Mouse (Mus musculus) midbrain, embryonic 13.5 days (tissue): ENCODE results near the gene Kif13a. TPM values are rescaled to one million over a fixed set of nuclear protein-coding genes. Genes with fewer than 3 reads are reported as not detected.

Experiments used
- ATAC-seq: fragments of 200-750 bp; cut with Nextera tagmentation; 2 replicates; pipeline ENCODE4 v1.8.0; 2017; ENCODE audit warnings: mild to moderate bottlenecking, moderate TSS enrichment, moderate library complexity
- H3K27ac ChIP-seq: fragments of 300-500 bp; sonication (generic); 2 replicates; pipeline ENCODE4 v1.5.1; 2015; ENCODE audit warnings: inconsistent platforms, mild to moderate bottlenecking, moderate library complexity
- H3K27me3 ChIP-seq: fragments of 300-500 bp; sonication (generic); 2 replicates; pipeline ENCODE4 v1.6.1; 2015; ENCODE audit warnings: mild to moderate bottlenecking, inconsistent platforms
- H3K36me3 ChIP-seq: fragments of 300-500 bp; sonication (generic); 2 replicates; pipeline ENCODE4 v1.6.1; 2015; ENCODE audit warnings: mild to moderate bottlenecking, inconsistent platforms
- H3K4me1 ChIP-seq: fragments of 300-500 bp; sonication (generic); replicated peaks from 2 replicates; pipeline ENCODE4 v1.6.1; 2015; ENCODE audit warnings: inconsistent platforms
- H3K4me2 ChIP-seq: fragments of 300-500 bp; sonication (generic); replicated peaks from 2 replicates; pipeline ENCODE4 v1.6.1; 2015; ENCODE audit warnings: moderate library complexity, mild to moderate bottlenecking, inconsistent platforms
- H3K4me3 ChIP-seq: fragments of 300-500 bp; sonication (generic); replicated peaks from 2 replicates; pipeline ENCODE4 v1.5.1; 2015; ENCODE audit warnings: mild to moderate bottlenecking, inconsistent platforms
- H3K9ac ChIP-seq: fragments of 300-500 bp; sonication (generic); replicated peaks from 2 replicates; pipeline ENCODE4 v1.6.1; 2015; ENCODE audit warnings: mild to moderate bottlenecking, inconsistent platforms
- H3K9me3 ChIP-seq: fragments of 300-500 bp; sonication (generic); 2 replicates; pipeline ENCODE4 v1.6.1; 2016; ENCODE audit warnings: mild to moderate bottlenecking, inconsistent platforms
- WGBS: fragments of 180-500 bp; shearing (Covaris S2); methylation state at CpG from one replicate; pipeline ENCODE4 v1.1.7; 2015; 5-methylcytosine and 5-hydroxymethylcytosine counted together
- polyA plus RNA-seq: library from polyadenylated mRNA; unstranded; fragments of >200 nt; fragmentation: Nextera tagmentation; extraction: Ambion mirVana; gene quantifications from 2 replicates; pipeline ENCODE4 v1.2.1, GENCODE M21; 2015

Kif13a gene
- polyA plus RNA-seq, 1 experiment from 2014 or later = 9.6 TPM

DNA sequence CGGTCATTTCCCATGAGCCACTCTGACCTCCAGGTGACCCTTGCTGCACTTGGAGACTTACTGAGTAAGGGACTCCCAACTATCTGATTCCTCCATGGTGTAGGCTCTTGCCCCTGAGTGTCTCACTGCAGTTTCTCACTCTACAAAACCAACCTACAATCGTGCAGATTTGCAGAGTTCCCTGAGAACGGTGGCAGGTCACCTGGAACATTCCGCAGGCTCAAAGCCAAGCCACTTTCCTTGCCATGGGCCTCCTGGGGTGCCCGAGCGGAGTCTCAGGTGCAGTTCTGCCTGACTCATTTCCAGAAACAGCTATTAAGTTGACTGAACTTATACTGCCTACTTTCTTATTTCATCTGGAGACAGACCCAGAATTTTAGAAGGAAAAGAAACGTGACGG is 141.2 kb downstream of the Kif13a start:
- H3K4me1 ChIP-seq = no peaks in the 10 kb centered on the region
- H3K27ac ChIP-seq = no peak overlapping the region
- H3K9me3 ChIP-seq = no peaks in the 10 kb centered on the region
- WGBS = 92% methylated on average over 8 of the region's 8 CpGs
- no peak for ATAC-seq
- H3K27me3 ChIP-seq = no peaks in the 10 kb centered on the region
- no peak overlapping the region for H3K4me3 ChIP-seq
- no peak overlapping the region for H3K9ac ChIP-seq
- H3K4me2 ChIP-seq = no peak overlapping the region
- peaks cover 61% of the 10 kb centered on the region for H3K36me3 ChIP-seq

DNA sequence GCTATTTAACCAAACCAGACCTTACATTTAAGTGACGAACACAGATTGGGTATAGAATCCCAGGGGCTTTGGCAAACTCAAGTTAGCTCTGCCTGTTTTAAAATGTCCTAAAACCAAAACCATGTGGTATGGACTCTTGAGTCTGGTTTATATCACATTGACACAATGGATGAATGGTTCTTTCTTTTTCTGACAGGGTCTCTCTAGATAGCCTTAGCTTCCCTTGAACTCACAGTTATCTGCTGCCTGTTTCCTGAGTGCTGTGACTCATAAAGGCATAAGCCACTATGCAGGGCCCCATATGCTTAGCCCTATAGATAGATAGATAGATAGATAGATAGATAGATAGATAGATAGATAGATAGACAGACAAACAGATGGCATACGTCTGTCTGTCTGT is 142.8 kb downstream of the Kif13a start:
- ATAC-seq = no peak
- Histone ChIP-seq H3K9ac (no peak overlapping the region), H3K27ac (no peak overlapping the region), H3K36me3 (peaks cover 55% of the 10 kb centered on the region), H3K4me3 (no peak overlapping the region), H3K4me2 (no peak overlapping the region), H3K4me1 (no peaks in the 10 kb centered on the region), H3K9me3 (no peaks in the 10 kb centered on the region), H3K27me3 (no peaks in the 10 kb centered on the region)
- WGBS = 90% methylated on average over 2 of the region's 2 CpGs

DNA sequence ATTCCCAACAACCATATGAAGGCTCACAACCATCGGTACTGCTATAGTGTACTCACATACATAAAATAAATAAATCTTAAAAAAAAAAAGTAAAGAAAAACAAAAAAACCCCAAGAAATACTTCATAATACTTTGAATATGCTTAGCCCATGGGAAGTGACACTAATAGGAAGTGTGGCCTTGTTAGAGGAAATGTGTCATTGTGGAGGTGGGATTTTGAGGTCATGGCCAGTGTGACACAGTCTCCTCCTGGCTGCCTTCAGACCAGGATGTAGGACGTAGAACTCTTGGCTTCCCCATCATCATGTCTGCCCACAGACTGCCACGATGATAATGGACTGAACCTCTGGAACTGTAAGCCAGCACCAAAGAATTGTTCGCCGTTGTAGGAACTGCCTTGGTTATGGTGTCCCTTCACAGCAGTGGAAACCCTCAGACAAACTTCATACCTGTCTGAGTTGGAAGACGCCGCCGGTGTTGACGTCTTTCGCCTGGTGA is 143.6 kb downstream of the Kif13a start:
- Histone ChIP-seq H3K27ac (no peak overlapping the region), H3K4me3 (no peak overlapping the region), H3K9me3 (no peaks in the 10 kb centered on the region), H3K27me3 (no peaks in the 10 kb centered on the region), H3K9ac (no peak overlapping the region), H3K36me3 (peaks cover 54% of the 10 kb centered on the region), H3K4me1 (no peaks in the 10 kb centered on the region), H3K4me2 (no peak overlapping the region)
- WGBS = 96% methylated on average over 10 of the region's 10 CpGs
- ATAC-seq = no peak

DNA sequence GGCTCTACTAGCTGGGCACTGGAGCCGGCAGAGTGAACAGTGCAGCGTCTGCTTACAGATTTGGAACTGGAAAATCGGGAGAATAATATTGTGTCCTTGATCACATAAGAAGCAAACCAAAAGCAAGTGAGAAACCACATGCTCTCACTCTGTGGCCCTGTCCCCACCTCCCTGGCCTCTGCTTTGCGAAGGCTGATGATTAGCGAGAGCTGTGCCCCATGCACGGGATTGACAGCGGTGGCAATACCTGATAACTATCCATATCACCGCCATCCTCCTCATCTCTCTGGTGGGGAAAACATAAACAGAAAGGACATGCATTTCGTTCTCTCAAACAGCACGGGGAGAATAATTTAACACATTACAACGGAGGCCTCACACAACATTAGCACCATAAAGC is 149.3 kb downstream of the Kif13a start:
- Histone ChIP-seq H3K4me3 (no peak overlapping the region), H3K9me3 (no peaks in the 10 kb centered on the region), H3K4me2 (no peak overlapping the region), H3K27me3 (no peaks in the 10 kb centered on the region), H3K27ac (no peak overlapping the region), H3K4me1 (no peaks in the 10 kb centered on the region; the same call in 1 of the 2 replicates), H3K9ac (no peak overlapping the region), H3K36me3 (peaks cover 48% of the 10 kb centered on the region)
- 92% methylated on average over 11 of the region's 11 CpGs for WGBS
- ATAC-seq = no peak

DNA sequence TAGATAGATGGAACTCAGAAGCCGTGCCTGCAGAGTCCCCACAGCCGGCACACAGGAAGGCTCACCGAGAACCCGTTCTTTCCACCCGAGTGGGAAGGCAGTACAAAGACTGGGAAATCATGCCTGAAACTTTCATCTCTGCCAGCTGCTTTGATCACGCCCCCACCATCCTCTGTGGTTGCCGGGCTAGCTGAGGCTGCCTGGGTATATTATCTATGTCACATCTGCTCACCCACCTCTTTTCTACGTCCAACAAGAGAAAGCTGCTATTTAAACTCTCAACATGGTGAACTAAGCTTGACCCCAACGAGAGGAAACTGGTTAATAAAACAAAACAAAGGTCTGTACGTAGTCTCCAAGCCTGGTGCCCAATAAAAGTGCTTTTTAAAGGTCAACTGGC is 149.8 kb downstream of the Kif13a start:
- H3K27ac ChIP-seq = no peak overlapping the region
- WGBS = 65% methylated on average over 10 of the region's 10 CpGs
- no peak for ATAC-seq

DNA sequence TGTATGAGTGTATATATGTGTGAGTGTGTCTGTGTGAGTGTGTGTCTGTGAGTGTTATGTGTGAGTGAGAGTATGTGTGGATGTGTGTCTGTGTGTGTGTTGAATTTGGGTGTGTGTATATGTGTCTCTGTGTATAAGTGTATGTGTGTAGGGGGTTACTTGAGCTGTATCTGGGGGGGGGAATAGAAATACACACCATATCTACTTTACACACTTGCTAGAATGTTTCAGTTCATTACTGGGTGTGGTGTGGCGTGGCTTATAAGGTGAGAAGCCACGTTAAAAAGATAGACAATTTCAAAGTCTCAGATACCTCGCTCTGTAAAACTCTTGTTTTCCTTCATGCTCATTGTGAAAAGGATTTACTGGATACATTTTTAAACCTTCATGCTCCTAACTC is 152.2 kb downstream of the Kif13a start:
- no peak overlapping the region for H3K4me2 ChIP-seq
- no peak for ATAC-seq
- H3K27ac ChIP-seq = no peak overlapping the region
- H3K4me1 ChIP-seq = no peaks in the 10 kb centered on the region; the same call in 1 of the 2 replicates
- WGBS = 96% methylated on average over 3 of the region's 3 CpGs
- peaks cover 50% of the 10 kb centered on the region for H3K36me3 ChIP-seq
- no peaks in the 10 kb centered on the region for H3K27me3 ChIP-seq
- H3K9me3 ChIP-seq = no peaks in the 10 kb centered on the region
- H3K4me3 ChIP-seq = no peak overlapping the region
- H3K9ac ChIP-seq = no peak overlapping the region

More for the DNA sequence above, 149.8 kb downstream of the Kif13a start:
- peaks cover 48% of the 10 kb centered on the region for H3K36me3 ChIP-seq
- H3K4me2 ChIP-seq = no peak overlapping the region
- H3K9ac ChIP-seq = no peak overlapping the region
- H3K9me3 ChIP-seq = no peaks in the 10 kb centered on the region
- no peaks in the 10 kb centered on the region for H3K27me3 ChIP-seq
- no peak overlapping the region for H3K4me3 ChIP-seq
- no peaks in the 10 kb centered on the region; the same call in 1 of the 2 replicates for H3K4me1 ChIP-seq

DNA sequence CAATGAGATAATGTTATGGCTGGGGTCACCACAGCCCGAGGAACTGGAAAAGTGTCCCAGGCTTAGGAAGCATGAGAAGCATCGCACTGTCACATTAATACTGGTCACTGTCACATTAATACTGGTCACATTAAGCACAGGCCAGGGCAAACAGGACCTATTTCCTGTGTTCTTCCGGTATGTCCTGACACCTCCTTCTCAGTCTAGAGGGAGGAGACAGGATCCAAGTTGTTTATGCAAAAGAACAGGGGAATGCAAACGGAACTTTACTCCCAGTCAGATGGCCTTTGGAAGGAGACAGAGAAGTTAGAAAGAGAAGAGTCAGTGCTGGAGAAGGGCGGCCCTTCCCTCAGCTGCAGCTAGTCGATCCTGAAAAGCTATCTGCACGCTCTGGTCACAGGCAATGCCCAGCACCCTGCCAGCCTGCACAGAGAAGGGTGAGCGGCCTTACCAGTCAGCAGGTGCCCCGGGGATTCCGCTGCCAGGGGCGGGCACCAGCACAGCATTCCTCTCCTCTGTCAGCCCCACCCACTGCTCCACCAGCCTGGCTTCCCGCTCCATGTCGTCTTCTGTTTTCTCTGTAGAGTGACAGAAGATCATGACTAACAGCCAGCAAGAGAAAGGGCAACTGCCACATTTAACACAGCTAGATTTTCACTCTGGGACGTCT is 152.9 kb downstream of the Kif13a start:
- H3K36me3 ChIP-seq = peaks cover 55% of the 10 kb centered on the region

DNA sequence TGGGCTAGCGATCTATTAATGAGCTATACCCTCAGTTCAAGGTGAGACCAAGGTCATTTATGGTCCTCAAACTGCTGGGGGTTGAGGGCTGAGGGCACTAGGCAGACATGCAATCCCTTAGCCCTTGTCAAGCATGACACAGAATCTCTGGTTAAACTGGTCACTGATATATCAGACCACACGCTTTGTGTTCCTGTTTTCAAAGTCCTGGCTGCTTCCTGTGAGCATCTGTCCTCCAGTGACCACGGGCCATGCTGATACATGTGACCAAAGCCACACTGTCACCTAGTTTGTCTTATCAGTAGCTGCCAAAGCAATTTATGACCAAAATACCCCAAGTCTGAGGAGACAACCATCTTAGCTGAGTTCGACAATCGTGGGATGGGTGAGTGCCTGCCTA is 154.7 kb downstream of the Kif13a start:
- H3K4me3 ChIP-seq = no peak overlapping the region
- no peak overlapping the region for H3K4me2 ChIP-seq
- H3K4me1 ChIP-seq = no peaks in the 10 kb centered on the region; the same call in 1 of the 2 replicates
- peaks cover 62% of the 10 kb centered on the region for H3K36me3 ChIP-seq
- H3K27me3 ChIP-seq = no peaks in the 10 kb centered on the region
- no peak overlapping the region for H3K27ac ChIP-seq
- 95% methylated on average over 5 of the region's 5 CpGs for WGBS
- ATAC-seq = no peak
- no peak overlapping the region for H3K9ac ChIP-seq
- H3K9me3 ChIP-seq = no peaks in the 10 kb centered on the region

More for the DNA sequence above, 152.9 kb downstream of the Kif13a start:
- Histone ChIP-seq H3K9me3 (no peaks in the 10 kb centered on the region), H3K9ac (no peak overlapping the region), H3K27ac (no peak overlapping the region), H3K4me1 (no peaks in the 10 kb centered on the region; the same call in 1 of the 2 replicates), H3K4me2 (no peak overlapping the region), H3K27me3 (no peaks in the 10 kb centered on the region), H3K4me3 (no peak overlapping the region)
- WGBS = 84% methylated on average over 14 of the region's 14 CpGs
- no peak for ATAC-seq

DNA sequence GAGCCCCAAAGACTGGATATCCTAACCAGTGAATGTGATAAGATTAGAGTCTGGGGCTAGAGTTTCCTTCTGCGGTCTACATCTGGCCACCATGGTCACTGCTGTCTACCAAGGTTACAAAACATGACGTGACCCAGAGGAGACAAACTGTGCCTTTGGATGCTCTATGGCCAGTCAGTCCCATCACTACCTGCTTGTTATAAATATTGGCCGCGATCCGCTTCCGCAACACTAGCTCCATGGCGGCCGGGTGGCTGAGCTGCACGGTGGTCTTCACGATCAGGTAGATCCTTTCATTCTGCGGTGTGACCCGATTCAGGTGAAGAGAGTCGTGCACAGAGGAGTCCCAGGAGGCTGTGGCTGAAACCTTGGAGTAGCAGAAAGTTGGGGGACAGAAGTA is 157.1 kb downstream of the Kif13a start:
- H3K4me1 ChIP-seq = no peaks in the 10 kb centered on the region
- no peak overlapping the region for H3K4me3 ChIP-seq
- no peak for ATAC-seq
- H3K27me3 ChIP-seq = no peaks in the 10 kb centered on the region
- H3K9ac ChIP-seq = no peak overlapping the region
- H3K4me2 ChIP-seq = no peak overlapping the region
- no peaks in the 10 kb centered on the region for H3K9me3 ChIP-seq
- 96% methylated on average over 13 of the region's 13 CpGs for WGBS
- H3K27ac ChIP-seq = no peak overlapping the region
- peaks cover 70% of the 10 kb centered on the region for H3K36me3 ChIP-seq

DNA sequence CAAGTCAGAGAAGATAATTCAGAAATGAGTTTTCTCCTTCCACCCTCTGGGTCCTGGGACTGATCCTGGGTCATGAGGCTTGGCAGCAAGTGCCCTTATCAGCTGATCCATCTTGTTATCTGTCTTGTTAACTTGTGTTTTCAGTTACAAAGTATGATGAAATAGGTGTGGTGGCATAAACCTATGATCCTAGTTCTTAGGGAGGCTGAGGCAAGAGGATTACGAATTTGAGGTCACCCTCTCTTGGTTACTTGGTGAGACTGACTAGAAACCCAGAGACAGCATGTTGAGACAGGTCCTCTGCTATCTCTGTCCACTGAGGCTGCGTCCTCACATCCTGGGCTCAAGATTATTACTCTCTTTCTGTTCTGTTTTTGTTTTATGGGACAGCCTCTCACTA is 164.3 kb downstream of the Kif13a start:
- 98% methylated on average over 2 of the region's 2 CpGs for WGBS
- H3K27me3 ChIP-seq = no peaks in the 10 kb centered on the region
- no peak overlapping the region for H3K4me2 ChIP-seq
- no peaks in the 10 kb centered on the region for H3K9me3 ChIP-seq
- ATAC-seq = no peak
- H3K4me3 ChIP-seq = no peak overlapping the region
- no peaks in the 10 kb centered on the region for H3K4me1 ChIP-seq
- H3K27ac ChIP-seq = no peak overlapping the region
- no peak overlapping the region for H3K9ac ChIP-seq
- peaks cover 59% of the 10 kb centered on the region for H3K36me3 ChIP-seq

DNA sequence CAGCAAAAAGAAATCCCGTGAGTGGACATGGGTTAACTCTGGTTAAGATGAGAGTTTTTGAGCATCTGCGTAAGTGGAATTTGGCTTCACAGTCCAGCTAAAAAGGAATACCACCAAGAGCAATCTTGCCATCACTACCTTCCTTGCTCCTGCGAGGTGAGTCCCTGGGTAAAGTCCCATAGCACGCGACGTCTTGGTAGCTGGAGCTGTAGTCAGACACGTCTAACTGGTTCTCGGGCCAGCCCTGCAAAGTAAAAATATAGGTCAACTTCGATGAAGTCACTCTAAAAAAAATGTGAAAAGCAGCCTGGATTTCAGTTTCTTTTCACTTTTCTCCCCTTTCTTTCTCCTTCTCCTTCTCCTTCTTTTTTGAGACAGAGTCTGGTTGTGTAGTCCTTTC is 166.5 kb downstream of the Kif13a start:
- WGBS = 93% methylated on average over 9 of the region's 9 CpGs
- H3K36me3 ChIP-seq = peaks cover 53% of the 10 kb centered on the region
- peaks cover 9% of the 10 kb centered on the region for H3K4me1 ChIP-seq
- ATAC-seq = no peak
- H3K27ac ChIP-seq = no peak overlapping the region
- H3K4me3 ChIP-seq = no peak overlapping the region
- H3K9ac ChIP-seq = no peak overlapping the region
- no peaks in the 10 kb centered on the region for H3K9me3 ChIP-seq
- H3K27me3 ChIP-seq = no peaks in the 10 kb centered on the region
- no peak overlapping the region for H3K4me2 ChIP-seq

DNA sequence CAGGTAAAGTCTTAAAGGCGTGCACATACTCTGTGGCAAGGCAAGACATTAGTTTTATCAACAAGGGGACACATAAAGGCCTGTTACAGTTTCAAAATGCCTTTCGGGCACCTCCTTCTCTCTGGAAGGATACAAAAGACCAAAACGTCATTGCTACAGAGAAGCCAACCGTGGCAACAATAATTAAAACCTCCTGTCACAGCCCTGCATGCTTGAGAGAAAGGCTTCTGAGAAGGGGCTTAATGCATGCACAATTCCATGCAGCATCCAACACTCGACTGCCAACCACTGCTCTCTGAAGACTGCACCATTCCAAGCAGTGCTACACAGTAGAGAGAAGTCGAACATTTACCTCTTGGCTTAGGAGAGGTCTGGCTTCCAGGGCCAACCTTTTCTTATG is 168.7 kb downstream of the Kif13a start:
- WGBS = 64% methylated on average over 6 of the region's 6 CpGs
- ATAC-seq = no peak
- H3K4me2 ChIP-seq = no peak overlapping the region
- no peaks in the 10 kb centered on the region for H3K9me3 ChIP-seq
- H3K4me1 ChIP-seq = peaks cover 9% of the 10 kb centered on the region
- H3K4me3 ChIP-seq = no peak overlapping the region
- no peaks in the 10 kb centered on the region for H3K27me3 ChIP-seq
- peaks cover 45% of the 10 kb centered on the region for H3K36me3 ChIP-seq
- no peak overlapping the region for H3K9ac ChIP-seq
- no peak overlapping the region for H3K27ac ChIP-seq
